17 mouse cellular contexts compared by ENCODE assay signal in genomic region chr17:75349602-75350001, GRCm38 (mm10).
"Had no signal": no experiment of that assay in that cellular context is flagged by ENCODE, and none has a peak within 500 bp of the region (broad histone marks: within the 10 kb centered on the region; RNA-seq: fewer than 3 reads in every experiment).

No protein-coding gene starts in this region.

- H3K4me3 ChIP-seq: heart, embryonic 13.5 days; heart, embryonic 15.5 days; hindbrain, embryonic 13.5 days; hindbrain, embryonic 15.5 days; kidney, embryonic 15.5 days; limb, embryonic 13.5 days; limb, embryonic 15.5 days; liver, embryonic 12.5 days had no signal

- H3K36me3 ChIP-seq: hindbrain, embryonic 13.5 days; hindbrain, embryonic 15.5 days had no signal

- DNase-seq: gastrocnemius, postnatal 10 days; kidney, adult 11 months; kidney, postnatal 14 days; kidney, postnatal 36 days; left cerebral cortex, postnatal 4 days had no signal

- H3K27ac ChIP-seq: heart, embryonic 13.5 days; heart, embryonic 15.5 days; hindbrain, embryonic 13.5 days; hindbrain, embryonic 15.5 days; hindbrain, postnatal 0 days; kidney, embryonic 15.5 days; kidney, postnatal 0 days; limb, embryonic 13.5 days; limb, embryonic 15.5 days; liver, embryonic 12.5 days; liver, embryonic 14.5 days had no signal

- ATAC-seq: hindbrain, postnatal 0 days; intestine, embryonic 16.5 days; liver, embryonic 12.5 days had no signal

- H3K27me3 ChIP-seq: heart, embryonic 13.5 days; heart, embryonic 15.5 days; hindbrain, embryonic 13.5 days; hindbrain, embryonic 15.5 days; kidney, embryonic 15.5 days; limb, embryonic 13.5 days; limb, embryonic 15.5 days; liver, embryonic 12.5 days had no signal
